Mouse (Mus musculus): Measurements from ENCODE around the gene Dchs1. TPM values are rescaled to one million over a fixed set of nuclear protein-coding genes. Genes with fewer than 3 reads are reported as not detected.

Gene Dchs1
- 1 to 10 TPM; 7.5 to 8.0 TPM for total RNA-seq (2021)
- long read RNA-seq, experiment 1: 0 reads
- long read RNA-seq, experiment 2, partial matches to known transcripts: 0 of 2 reads
- long read RNA-seq, experiment 2, other reads (novel, unspliced or antisense): 2 of 2 reads

- peak in 1 of 2 experiments; percentile 48 for DNase-seq
These were observed at the start of gene Dchs1 for GRCm38 (mm10) chr7:105787285-105788140. TSS of gene Dchs1 (minus strand) at chr7:105787654.

DNA sequence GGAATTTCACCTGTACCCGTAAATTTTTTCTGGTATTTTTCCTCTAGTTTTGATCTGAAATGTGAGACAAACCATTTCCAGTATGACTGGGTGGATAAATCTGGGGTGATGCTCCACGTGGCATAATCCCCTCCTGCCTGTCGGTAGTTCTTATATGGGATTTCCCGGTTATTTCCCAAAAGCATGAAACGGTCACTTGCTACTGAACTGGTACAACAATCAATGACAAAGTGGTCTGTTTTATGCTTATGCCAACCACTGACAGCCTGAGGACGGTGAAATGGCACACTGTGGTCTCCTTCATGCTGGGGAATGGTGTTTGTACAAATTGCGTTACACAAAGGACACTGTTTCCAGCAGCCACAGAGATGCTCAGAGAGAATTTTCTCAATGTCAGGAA, 36.8 kb upstream of the Dchs1 start:
- DNase-seq: no peak

GRCm38 (mm10) chr7:105818483-105818882, 31.0 kb upstream of the Dchs1 start:
- DNase-seq: no peak

GRCm38 (mm10) chr7:105816736-105817135, 29.3 kb upstream of the Dchs1 start:
- no peak for DNase-seq

GRCm38 (mm10) chr7:105813326-105813725, 25.9 kb upstream of the Dchs1 start:
- no peak for DNase-seq

DNA sequence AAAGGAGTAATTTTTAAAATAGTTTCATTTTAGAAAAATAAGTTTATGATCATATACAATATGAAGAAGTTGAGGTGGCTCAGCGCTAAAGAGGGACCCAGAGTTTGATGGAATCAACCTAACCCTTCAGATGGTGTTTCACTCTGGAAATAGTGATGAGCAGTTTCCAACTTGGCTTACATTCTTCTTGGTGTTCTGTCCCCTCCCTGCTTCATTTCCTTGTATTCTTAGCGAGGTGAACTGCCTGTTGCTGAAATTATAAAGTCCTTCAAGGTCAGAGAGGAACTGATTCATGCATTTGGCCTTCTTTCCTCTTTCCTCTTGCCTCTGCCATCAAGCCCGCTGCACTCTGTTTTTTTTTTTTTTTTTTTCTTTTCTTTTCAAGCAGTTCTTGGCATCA, 25.1 kb upstream of the Dchs1 start:
- DNase-seq: no peak

DNA sequence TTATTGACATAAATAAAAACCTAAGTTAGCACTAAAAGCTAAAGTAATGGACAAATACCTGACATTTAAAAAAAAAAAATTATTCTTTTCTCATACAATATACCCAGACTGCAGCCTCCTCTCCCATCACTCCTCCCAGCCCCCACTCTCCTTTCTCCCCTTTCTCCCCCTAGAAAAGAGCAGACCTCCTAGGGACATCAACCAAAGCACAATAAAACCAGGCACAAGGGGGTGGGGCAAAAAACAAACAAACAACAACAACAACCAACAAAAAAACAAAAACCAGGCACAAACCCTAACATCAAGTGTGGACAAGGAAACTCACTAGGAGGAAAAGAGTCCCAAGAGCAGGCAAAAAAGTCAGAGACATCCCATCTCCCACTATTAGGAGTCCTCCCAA, 24.1 kb upstream of the Dchs1 start:
- no peak for DNase-seq

GRCm38 (mm10) chr7:105810877-105811489, 23.5 kb upstream of the Dchs1 start, which contains the start of gene Mrpl17:
TSS of gene Mrpl17 (minus strand) at chr7:105811099.
- peak; percentile 99 to 100 for DNase-seq

DNA sequence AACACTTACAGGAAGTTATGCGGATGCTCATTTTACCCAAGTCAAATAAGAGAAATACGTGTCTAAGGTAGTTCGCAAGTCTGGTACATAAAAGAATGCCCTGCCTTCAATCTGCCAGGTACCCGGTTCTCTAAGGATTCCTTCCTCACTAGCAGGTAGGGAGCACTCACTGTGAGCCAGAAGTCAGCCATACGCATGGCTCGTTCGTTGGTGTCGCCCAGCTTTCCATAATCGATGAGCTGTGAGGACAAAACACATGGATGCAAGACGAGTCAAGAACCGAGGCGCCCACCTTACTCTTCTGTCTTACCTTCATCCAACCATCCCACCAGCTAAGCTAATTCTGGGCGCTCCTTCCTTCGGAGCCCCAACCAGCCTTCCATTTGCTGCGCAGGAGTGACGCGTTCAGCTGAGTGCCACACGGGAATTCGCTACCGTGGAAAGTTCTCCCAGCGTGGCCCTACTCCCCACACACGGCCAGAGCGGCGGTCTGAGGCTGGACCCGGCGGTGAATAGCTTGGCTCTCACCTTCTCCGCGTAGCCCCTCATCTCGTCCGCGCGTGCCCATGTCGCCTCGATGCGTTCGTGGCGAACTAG, 22.9 kb upstream of the Dchs1 start:
- DNase-seq: peak in 1 of 2 experiments; percentile 17

DNA sequence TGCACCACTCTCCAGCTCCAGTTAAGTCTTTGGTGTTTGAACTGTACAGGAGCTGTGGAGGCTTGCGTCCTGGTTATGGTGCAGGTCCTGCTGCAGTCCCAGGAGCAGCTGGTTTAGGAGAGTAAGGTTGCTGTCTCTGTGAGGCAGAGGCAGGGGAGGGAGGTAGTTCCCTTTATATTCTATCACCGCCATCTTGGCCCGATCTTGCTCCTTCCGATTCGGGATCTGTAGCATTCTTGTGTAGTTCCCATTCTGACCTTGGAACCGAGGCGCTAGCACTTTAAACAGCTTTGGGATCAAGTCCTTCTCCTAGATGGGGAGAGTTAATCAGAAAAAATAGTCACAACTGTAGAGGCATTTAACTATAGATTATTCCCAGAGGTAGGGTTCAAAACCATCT, 22.4 kb upstream of the Dchs1 start:
- no peak for DNase-seq

- DNase-seq: no peak
These were observed 20.9 kb upstream of the Dchs1 start for GRCm38 (mm10) chr7:105808385-105808784.

- no peak for DNase-seq
These were observed 19.3 kb upstream of the Dchs1 start for GRCm38 (mm10) chr7:105806716-105807115.

- DNase-seq: no peak
These were observed 18.7 kb upstream of the Dchs1 start for GRCm38 (mm10) chr7:105806125-105806524.

DNA sequence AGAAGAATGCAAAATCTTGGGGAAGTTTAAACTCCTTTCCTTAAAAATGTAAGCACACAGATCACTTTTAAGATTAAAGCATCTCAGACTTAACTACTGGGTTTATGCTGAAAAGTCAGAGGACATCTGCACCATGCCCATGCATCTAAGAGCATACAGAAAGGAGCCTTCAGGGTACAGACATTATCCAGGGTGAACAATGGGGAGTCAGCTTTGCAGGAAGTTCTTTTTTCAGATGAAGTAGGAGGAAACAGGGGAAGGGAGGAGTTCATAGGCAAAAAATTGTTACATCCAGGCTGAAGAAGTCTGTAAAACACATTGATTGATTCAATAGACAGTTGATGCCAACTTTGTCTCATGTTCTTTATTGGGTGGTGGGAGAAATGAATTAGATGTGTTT, 16.0 kb upstream of the Dchs1 start:
- DNase-seq: no peak

DNA sequence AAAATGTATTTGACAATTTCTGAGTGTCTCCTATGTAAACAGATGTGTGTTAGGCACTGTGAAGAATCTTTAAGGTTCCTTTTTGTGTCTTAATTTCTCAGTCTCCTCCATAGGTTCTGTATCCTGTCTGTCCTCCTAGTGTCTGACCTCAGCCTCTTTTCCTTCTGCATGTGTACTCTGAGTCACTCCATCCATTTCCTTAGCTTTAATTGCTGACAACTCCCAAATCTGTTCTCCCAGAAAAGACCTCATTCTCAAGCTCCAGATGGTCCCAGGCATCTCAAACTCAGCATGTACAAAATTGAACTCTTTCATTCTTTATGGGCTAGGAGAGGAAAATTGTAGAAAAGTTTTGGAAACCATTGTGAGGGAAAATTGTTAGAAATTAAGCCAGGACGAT, 15.3 kb upstream of the Dchs1 start:
- DNase-seq: no peak

DNA sequence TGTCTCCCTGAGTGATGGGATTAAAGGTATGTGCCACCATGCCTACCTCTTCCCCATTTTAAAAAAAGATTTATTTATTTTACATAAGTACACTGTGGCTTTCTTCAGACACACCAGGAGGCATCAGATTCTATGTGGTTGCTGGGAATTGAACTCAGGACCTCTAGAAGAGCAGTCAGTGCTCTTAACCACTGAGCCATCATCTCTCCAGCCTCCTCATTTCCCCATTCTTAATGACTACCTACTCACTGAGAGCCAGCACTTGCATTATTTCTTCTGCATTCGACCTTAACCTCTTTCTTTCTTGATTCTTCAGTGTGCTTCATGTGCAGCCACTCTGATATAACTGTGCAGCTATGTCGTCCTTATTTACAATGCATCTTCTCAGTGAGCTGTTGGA, 14.9 kb upstream of the Dchs1 start:
- DNase-seq: no peak

GRCm38 (mm10) chr7:105796972-105797371, 9.5 kb upstream of the Dchs1 start:
- DNase-seq: no peak

GRCm38 (mm10) chr7:105795759-105796366, 8.4 kb upstream of the Dchs1 start:
- no peak for DNase-seq

GRCm38 (mm10) chr7:105793701-105794100, 6.2 kb upstream of the Dchs1 start:
- DNase-seq: no peak

GRCm38 (mm10) chr7:105791147-105791546, 3.7 kb upstream of the Dchs1 start:
- DNase-seq: no peak

GRCm38 (mm10) chr7:105786506-105787284, 759 bp downstream of the Dchs1 start:
- DNase-seq: no peak

DNA sequence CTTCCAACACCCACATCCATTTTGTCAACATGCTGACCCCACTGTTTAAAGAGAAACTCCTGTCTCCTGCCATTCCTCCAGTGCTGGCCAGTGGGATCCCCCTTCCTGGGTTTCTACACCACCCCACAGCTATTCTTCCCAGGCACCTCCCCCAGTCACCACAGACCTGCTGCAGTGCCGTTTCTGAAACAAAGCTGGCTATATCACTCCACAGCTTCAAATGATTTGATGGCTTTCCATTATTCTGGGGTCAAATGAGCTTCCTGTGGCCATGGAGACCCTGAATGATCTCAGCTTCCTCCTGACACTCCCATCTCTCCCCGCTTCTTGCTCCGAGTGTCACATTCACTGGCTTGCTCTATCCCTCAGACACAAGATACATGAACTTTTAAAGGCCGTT, 2.9 kb downstream of the Dchs1 start:
- DNase-seq: no peak

All from adrenal gland, postnatal 36 days (tissue).